Mouse (Mus musculus): Measurements from ENCODE around the gene Bmp6.
A peak's percentile ranks its signal among the peaks of the same experiment; 100 is the strongest.

The Bmp6 gene

GRCm38 (mm10) chr13:38511979-38512378, 167.1 kb downstream of the Bmp6 start:
- DNase-seq (ENCODE audit: extremely low spot score): no peak

GRCm38 (mm10) chr13:38513921-38514320, 169.0 kb downstream of the Bmp6 start:
- DNase-seq (ENCODE audit: extremely low spot score): no peak

GRCm38 (mm10) chr13:38515431-38515830, 170.5 kb downstream of the Bmp6 start:
- no peak for DNase-seq (ENCODE audit: extremely low spot score)

GRCm38 (mm10) chr13:38515845-38516244, 170.9 kb downstream of the Bmp6 start:
- DNase-seq (ENCODE audit: extremely low spot score): no peak

GRCm38 (mm10) chr13:38516582-38516981, 171.7 kb downstream of the Bmp6 start:
- DNase-seq (ENCODE audit: extremely low spot score): no peak

GRCm38 (mm10) chr13:38520299-38520698, 175.4 kb downstream of the Bmp6 start:
- no peak for DNase-seq (ENCODE audit: extremely low spot score)

GRCm38 (mm10) chr13:38522056-38522654, 177.2 kb downstream of the Bmp6 start:
- no peak for DNase-seq (ENCODE audit: extremely low spot score)

GRCm38 (mm10) chr13:38523231-38523630, 178.3 kb downstream of the Bmp6 start:
- no peak for DNase-seq (ENCODE audit: extremely low spot score)

- DNase-seq (ENCODE audit: extremely low spot score): no peak
Measured at GRCm38 (mm10) chr13:38525261-38525660, 180.4 kb downstream of the Bmp6 start.

GRCm38 (mm10) chr13:38526116-38526515, 181.2 kb downstream of the Bmp6 start:
- DNase-seq (ENCODE audit: extremely low spot score): no peak

GRCm38 (mm10) chr13:38527041-38527796, 182.3 kb downstream of the Bmp6 start:
- no peak for DNase-seq (ENCODE audit: extremely low spot score)

GRCm38 (mm10) chr13:38527797-38528650, 183.1 kb downstream of the Bmp6 start:
- peak; percentile 91 for DNase-seq (ENCODE audit: extremely low spot score)

GRCm38 (mm10) chr13:38528687-38529294, 183.9 kb downstream of the Bmp6 start, which contains the start of gene Txndc5:
Txndc5 (minus strand) TSS chr13:38528824.
- DNase-seq (ENCODE audit: extremely low spot score): no peak

- DNase-seq (ENCODE audit: extremely low spot score): no peak
Measured at GRCm38 (mm10) chr13:38529576-38529975, 184.7 kb downstream of the Bmp6 start.

GRCm38 (mm10) chr13:38531498-38531897, 186.6 kb downstream of the Bmp6 start:
- DNase-seq (ENCODE audit: extremely low spot score): no peak

GRCm38 (mm10) chr13:38533461-38533860, 188.6 kb downstream of the Bmp6 start:
- no peak for DNase-seq (ENCODE audit: extremely low spot score)

GRCm38 (mm10) chr13:38534016-38534415, 189.1 kb downstream of the Bmp6 start:
- DNase-seq (ENCODE audit: extremely low spot score): no peak

- DNase-seq (ENCODE audit: extremely low spot score): no peak
Measured at GRCm38 (mm10) chr13:38534731-38535130, 189.8 kb downstream of the Bmp6 start.

GRCm38 (mm10) chr13:38537521-38537920, 192.6 kb downstream of the Bmp6 start:
- no peak for DNase-seq (ENCODE audit: extremely low spot score)

GRCm38 (mm10) chr13:38539192-38539900, 194.4 kb downstream of the Bmp6 start:
- DNase-seq (ENCODE audit: extremely low spot score): no peak

GRCm38 (mm10) chr13:38543455-38544125, 198.7 kb downstream of the Bmp6 start:
- DNase-seq (ENCODE audit: extremely low spot score): no peak
